8 mouse cellular contexts compared by ENCODE assay signal in genomic region chr11:63132501-63133435, GRCm38 (mm10). TPM values are rescaled to one million over a fixed set of nuclear protein-coding genes. Genes with fewer than 3 reads are reported as not detected.
DNase-seq lines count a peak whose midpoint lies in the region; ATAC-seq and TF ChIP-seq lines count a peak whose summit lies in the region.

No protein-coding gene starts in this region.

- H3K27ac ChIP-seq in hindbrain, postnatal 0 days = peak overlapping the region; percentile 85
- H3K27ac ChIP-seq in macrophage = peak overlapping the region; percentile 96

- intact Hi-C loops in left cerebral cortex, postnatal 10 days (cut with DNase I) = loop anchor here (10.0 kb wide), 2 partner anchors 148 to 378 kb away; partner anchors contain the start of gene Gm10428

- TF ChIP-seq CTCF in hindbrain, postnatal 0 days (IDR thresholded peaks at IDR 0.05; ENCODE audit: low read depth) = no peak

- peaks cover 25% of the 10 kb centered on the region; the same call in 1 of the 2 replicates for H3K4me1 ChIP-seq in hindbrain, postnatal 0 days (ENCODE audit: insufficient read depth, low read length)

- H3K9ac ChIP-seq in hindbrain, postnatal 0 days (replicated peaks; ENCODE audit: low read length) = peak overlapping the region; percentile 63

- peak; percentile 60 for ATAC-seq in hindbrain, postnatal 0 days

- no peaks in the 10 kb centered on the region for H3K36me3 ChIP-seq in hindbrain, postnatal 0 days (ENCODE audit: insufficient read depth, low read length)
- peaks cover 31% of the 10 kb centered on the region for H3K36me3 ChIP-seq in macrophage (ENCODE audit: inconsistent target)

- under 1% methylated on average over 64 of the region's 66 CpGs for WGBS in hindbrain, postnatal 0 days
- 5% methylated on average over 57 of the region's 66 CpGs for WGBS in macrophage (ENCODE audit: missing documents)

- peak overlapping the region; percentile 58 for H3K4me3 ChIP-seq in hindbrain, postnatal 0 days (ENCODE audit: low read length)
- H3K4me3 ChIP-seq in macrophage (ENCODE audit: inconsistent target) = peak overlapping the region; percentile 100

- peaks cover 71% of the 10 kb centered on the region for H3K79me2 ChIP-seq in macrophage (ENCODE audit: inconsistent target)

- no peaks in the 10 kb centered on the region for H3K9me3 ChIP-seq in hindbrain, postnatal 0 days (ENCODE audit: low read length)

- peaks cover 10% of the 10 kb centered on the region; the same call in 1 of the 2 replicates for H3K27me3 ChIP-seq in hindbrain, postnatal 0 days (ENCODE audit: insufficient read depth, low read length)

- peak; percentile 82 for DNase-seq in ZHBTc4 (ENCODE audit: low read depth, low spot score)
- DNase-seq in cerebellum, postnatal 25 days = peak; percentile 57 to 73
- peak; percentile 75 to 80 for DNase-seq in gastrocnemius, adult 8-10 months (ENCODE audit: low spot score in 2 of 2)
- DNase-seq in hindbrain, postnatal 0 days (ENCODE audit: low spot score) = peak; percentile 69
- peak; percentile 27 to 88 for DNase-seq in left cerebral cortex, postnatal 10 days (ENCODE audit: extremely low spot score in 1 of 2, low spot score in 2 of 2)
- peak; percentile 82 for DNase-seq in skeletal muscle tissue, adult 2 months (ENCODE audit: low read depth, low spot score)
- DNase-seq in natural killer cell, adult 2 months (ENCODE audit: low spot score in 2 of 2) = no peak

- H3K4me2 ChIP-seq in hindbrain, postnatal 0 days (ENCODE audit: low read depth, low read length) = peak overlapping the region; percentile 99

RNA-seq across cellular contexts. Expression of gene Pmp22, which starts 4.0 kb away (rescaled TPM):
- total RNA-seq in gastrocnemius, adult 8-10 months (2022) = 10 to 100 TPM; 12.7 to 25.4 (median 23.4) TPM
- 45.6 and 74.2 TPM in 2 replicates for total RNA-seq in hindbrain, postnatal 0 days (2014; rRNA removed)
- polyA plus RNA-seq in hindbrain, postnatal 0 days (2015; fragmentation: Nextera tagmentation; extraction: Ambion mirVana) = 37.8 and 44.1 TPM in 2 replicates
- 10 to 100 TPM; 18.2 to 21.3 TPM for total RNA-seq in left cerebral cortex, postnatal 10 days (2021)
- 100 to 1,000 TPM in 14 of 26 experiments, 10 to 100 TPM in 12; 22.6 to 353 (median 103) TPM for total RNA-seq in macrophage (2018; cell fraction: chromatin; rRNA removed)
- total RNA-seq in macrophage (2018; cell fraction: cytosol; rRNA removed) = 100 to 1,000 TPM; 151 to 861 (median 432) TPM
- 100 to 1,000 TPM; 123 to 812 (median 316) TPM for total RNA-seq in macrophage (2018; cell fraction: nucleus; rRNA removed)
- 533 to 609 TPM (median 558 TPM) in 3 replicates for polyA plus RNA-seq in macrophage (2018)

Comparison
In these comparisons a context has a peak if more than half of its experiments do, and no peak if none do; other contexts are left out.
1. DNase-seq: peak in ZHBTc4 (single experiment), cerebellum, postnatal 25 days (2 of 2), gastrocnemius, adult 8-10 months (2 of 2), hindbrain, postnatal 0 days (single experiment), left cerebral cortex, postnatal 10 days (2 of 2) and skeletal muscle tissue, adult 2 months (single experiment); none in natural killer cell, adult 2 months (0 of 2).